Mouse (Mus musculus) urinary bladder, postnatal 4 days (tissue): Measurements from ENCODE around the gene Krt28.

Experiments
- DNase-seq, 2 experiments: peaks; one replicate each; pipeline ENCODE4 v3.0.0; 2021 to 2022; ENCODE audit warnings: low spot score in 2 of 2

Gene Krt28

DNA sequence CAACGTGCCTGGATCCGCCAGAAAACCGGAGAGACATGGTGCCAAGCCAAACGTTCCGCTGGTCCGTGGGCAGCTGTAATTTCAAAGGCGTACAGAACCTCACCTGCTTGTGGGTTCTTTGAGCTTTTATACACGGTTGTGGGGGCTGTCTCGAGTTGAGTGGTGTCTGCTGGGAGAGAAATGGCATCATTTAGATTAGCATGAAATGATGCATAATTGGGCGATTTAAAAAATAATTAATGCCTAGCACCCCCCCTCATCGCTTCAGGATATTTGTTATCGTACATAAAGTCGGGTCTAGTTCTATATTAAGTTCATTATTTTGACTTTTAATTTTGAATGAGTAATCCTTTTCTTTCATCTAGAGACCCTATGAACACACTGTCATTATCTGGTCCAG lies at the start of gene Krt28:
Krt28 (minus strand) TSS at position 101 of the 400 bp plus-strand sequence.
- DNase-seq: no peak

DNA sequence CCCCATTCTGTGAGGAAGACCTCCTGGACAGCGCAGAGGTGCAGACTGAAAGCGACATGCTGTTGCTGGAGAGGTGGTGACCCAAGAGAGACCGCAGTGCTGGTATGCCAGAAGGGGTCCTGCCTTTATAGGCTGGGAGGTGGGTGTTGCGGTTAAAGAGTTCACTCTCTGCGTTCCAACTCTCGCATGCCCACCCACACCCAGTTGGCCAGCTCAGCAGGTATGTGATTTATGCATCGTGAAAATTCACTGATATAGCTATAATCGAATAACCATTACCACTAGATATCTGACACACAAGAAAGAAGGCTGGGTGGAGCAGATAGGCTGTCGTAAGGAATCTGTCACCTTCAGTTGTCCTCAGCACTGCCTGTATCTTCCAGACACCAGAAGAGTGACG lies 47.5 kb upstream of the Krt28 start, which contains the start of gene Krt12:
Krt12 (minus strand) TSS at position 101 of the 400 bp plus-strand sequence.
- no peak for DNase-seq

DNA sequence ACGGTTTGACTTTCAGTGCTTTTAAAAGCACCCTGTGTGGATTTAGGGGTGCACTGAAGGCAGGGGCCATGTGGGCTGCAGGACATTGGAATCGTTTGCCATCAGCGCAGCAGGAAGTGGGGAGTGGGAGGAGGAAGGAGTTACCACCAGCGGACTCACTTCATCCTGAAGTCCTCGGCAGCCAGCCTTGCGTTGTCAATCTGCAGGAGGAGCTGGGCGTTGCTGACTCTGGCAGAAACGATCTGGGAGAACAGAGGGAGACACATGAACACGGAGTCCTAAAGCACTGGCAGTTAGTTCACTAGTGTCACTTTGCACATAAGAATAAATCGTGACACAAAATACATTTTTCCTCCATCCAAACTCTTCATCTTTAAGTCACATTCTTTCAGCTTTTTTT lies 45.9 kb upstream of the Krt28 start:
- DNase-seq: no peak

DNA sequence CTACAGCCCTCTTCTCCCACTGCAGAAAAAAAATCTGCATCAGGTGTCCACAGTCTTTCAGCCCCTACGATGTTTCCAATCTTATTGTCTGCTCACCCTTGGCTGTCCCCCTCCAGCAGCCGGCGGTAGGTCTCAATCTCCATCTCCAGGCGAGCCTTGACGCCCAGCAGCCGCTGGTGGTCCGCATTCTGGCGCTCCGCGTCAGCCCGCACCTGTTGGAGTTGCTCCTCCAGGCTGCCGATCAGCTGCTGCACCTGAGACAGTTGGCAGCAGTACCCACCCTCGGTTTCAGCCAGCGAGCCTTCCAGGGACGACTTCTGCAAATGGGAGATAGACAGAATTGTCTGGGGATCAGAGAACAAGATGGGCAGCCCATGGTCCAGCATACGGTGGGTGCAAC lies 43.1 kb upstream of the Krt28 start:
- no peak for DNase-seq

DNA sequence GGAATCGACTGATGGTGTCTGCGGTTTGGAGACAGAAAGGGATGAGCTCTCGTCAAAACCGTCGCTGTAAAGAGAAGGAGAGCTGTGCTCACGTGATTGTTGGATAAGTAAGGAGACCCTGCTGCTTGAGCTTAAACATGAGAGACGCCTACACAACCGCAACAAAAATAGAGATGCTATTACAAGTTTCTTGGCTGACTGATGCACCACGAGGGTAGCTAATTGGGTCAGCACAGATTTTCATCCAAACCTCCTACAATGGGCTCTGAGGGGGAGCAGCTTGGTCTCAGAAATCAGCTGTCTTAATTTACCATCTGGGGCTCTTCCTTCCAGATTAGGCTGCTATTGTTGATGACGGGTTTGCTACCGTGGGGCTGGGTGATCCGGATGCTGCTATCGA lies 42.2 kb upstream of the Krt28 start:
- DNase-seq: no peak

DNA sequence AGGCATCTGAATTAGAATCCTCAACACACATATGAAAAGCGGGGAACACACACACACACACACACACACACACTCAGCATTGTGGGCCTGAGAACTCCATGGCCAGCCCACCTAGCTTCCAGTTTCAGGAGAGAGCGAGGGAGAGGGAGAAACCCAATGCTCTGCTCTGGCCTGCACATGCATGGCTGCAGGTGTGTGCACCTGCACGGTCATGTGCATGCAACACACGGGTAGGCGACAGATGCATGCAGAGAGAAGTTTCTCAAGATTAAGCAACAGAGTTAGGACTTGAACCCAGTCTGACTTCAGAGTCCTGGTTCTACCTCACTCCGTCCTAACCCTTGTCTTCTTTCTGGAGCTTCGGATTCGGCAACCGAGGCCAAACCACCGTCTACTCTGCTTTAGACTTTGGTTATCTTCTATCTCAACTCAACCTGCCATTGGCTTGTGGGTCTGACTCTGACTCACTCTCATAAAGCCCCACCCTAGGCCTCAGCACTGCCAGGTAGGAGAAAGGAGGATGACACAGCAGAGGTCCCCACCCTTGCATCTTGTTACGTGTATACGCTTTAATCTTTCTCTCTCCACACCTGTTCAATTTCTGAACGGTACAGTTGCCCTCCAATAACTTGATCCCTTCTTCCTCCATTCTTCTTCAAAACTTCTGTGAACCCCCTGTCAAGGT lies 39.9 kb upstream of the Krt28 start:
- no peak for DNase-seq

DNA sequence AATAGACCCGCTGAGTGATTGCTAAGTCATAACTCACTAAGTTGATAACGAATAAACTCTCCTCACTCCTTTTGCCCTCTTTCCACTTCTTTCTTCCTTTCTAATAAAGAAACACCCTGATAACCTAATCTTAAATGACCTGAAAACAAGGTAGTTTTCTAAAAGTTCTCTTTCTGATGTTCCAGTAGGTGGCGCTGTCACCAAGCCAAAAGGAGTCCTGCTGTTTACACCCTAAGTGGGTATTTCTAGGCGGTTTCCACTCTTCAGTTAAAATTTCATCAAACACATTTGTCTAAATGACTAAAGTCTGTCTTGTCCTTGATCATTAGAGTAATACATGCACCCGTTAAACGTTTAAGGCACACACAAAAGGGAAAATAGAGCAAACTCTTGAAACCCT lies 38.5 kb upstream of the Krt28 start:
- no peak for DNase-seq

DNA sequence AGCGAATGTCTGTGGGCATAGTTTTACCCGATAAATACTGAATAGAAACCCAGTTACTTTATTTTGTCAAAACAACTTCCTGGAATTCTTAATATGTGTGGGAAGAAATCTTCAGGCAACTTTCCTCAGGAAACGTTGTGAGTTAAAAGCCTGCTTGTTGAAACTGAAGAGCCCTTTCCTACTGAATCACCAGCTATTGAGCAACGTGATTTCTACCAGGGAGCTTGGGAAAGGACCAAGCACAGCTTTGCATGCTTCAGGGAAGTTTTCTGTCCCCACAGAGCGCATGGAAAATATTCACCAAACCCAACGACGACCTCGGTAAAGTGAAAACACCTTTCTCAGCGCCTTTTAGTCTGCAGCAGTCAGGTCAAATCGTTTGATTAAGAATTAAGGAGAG lies 31.5 kb upstream of the Krt28 start:
- no peak for DNase-seq

DNA sequence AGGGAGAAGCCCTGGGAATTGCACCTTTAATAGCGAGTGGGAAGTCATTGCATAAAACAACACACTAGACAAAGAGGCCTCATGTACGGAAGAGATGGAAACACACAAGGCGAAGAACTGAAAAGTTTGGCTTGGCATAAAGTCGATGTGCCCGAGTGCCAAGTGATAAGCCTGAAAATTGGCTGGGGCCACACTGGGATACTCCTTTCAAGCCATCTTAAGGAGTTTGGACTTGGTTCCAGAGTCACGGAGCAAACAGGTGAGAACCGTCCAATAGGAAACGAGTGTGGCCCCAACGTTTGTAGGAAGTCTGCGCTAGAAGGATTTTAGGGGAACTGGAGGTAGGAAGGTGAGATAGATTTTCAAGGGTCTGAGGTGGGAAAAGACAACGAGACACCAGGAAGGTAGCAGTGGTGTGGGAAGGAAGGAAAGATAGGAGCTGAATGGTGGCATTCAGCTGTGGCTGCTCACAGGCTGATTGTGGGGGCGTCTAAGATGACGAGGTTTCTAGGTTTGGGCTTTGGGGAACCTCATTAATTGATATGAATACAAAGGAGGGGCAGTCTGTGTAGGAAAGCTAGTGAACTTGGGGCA lies 25.4 kb upstream of the Krt28 start:
- no peak for DNase-seq

DNA sequence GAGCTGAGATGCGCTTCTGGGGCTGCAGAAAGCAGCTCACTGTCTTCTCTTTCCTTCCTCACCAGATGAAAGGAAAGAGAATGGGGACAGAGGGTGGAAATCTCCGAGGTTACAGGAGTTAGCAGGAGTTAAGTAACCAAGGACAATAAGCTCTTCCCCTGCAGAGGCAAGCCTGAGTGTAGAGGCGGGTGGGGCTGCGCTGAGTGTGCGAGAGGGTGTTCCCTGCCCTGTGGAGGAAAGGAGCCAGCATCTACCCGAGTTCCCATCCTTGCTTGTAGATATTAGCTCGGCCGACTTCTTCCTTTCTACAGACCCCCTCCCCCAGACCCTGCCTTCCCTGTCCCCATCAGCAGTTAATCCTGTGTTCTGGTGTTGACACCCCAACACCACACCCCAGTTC lies 24.1 kb upstream of the Krt28 start:
- DNase-seq: no peak

DNA sequence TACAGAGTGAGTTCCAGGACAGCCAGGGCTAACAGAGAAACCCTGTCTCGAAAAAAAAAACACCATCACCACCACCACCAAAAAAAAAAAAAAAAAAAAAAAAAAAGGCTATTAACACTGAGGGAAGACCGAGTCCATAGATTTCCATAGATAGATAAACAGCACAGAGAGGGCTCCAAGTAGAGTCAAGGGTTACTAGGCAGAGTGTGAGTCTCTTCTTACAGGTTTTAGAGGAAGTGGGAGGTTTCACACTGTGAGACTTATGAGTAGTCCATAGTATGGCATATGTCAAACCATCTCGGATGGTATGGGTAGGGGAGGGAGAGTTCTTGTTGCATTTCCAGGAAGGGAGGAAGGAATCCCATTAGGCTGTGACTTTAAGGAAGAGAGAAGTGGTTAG lies 23.4 kb upstream of the Krt28 start:
- no peak for DNase-seq

DNA sequence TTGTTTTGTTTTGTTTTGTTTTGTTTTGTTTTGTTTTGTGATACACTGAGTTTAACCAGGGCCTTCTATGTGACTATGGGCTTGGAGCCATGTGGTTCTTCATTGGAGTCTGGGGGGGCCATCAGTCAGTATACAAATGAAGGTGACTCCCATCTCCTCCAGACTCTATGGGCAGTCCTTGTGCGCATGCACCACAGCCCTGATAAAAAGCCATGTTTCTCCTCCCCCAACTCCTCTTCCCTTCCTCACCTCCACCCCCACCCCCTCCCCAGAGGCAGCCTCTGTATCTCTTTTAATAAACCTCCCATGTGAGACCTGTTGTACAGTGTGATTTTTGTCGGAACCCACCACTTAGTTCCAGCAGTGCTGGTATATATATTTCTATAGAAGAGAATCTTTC lies 22.0 kb upstream of the Krt28 start:
- DNase-seq: no peak

DNA sequence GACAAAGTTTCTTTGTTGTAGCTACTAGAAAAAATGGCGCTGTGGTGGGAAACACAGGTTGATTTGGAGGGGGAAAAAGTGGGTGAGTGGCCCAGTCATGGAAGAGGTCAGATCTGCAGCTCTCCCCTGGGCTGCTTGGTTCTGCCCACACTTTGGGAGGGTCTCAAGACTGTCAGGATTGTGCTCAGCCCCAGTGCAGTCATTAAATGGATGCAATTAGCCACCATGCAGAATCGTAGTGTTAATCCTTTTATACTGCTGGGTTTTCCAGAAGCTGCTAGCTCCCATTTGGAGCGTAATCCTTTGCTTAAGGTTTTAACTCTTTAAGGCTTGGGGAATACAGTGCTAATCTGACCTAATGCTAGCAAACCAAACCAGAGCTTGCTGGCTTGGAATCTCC lies 21.3 kb upstream of the Krt28 start:
- no peak for DNase-seq

DNA sequence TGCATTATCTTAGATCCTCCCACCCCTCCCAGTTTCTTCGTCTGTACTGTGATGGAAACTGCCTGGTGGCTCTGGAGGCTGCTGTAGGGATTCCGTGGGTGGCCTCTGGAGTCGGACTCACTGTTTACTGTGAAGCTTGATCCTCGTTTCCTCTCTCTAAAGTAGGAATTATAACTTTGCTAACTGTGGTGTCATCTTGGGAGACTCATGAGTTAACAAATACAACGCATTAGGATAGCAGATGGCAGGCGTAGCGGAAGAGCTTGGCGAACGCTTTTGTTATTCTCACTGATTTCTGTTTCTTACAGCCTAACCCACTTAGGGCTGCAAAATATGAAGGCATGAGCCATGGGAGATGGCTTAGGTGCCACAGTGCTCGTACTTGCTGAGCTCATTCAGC lies 17.8 kb upstream of the Krt28 start:
- DNase-seq: no peak

DNA sequence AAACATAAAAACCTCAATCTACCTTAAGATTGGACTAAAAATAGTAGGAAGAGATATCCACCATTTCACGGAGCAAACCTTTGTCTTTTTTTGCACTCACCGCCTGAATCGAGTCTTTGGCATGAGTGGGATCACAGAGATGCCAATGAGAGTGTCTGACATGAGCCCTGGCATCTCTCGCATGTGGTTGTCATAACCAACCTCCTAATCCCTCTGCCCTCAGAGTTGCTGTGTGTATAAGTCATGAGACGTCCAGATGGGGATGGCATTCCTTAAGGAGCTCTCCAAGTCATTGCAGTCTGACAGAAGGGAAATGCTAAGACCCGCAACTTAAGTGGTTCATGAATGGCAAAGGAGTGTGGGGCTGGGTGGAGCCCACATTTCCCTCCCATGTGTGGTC lies 16.7 kb upstream of the Krt28 start:
- no peak for DNase-seq

DNA sequence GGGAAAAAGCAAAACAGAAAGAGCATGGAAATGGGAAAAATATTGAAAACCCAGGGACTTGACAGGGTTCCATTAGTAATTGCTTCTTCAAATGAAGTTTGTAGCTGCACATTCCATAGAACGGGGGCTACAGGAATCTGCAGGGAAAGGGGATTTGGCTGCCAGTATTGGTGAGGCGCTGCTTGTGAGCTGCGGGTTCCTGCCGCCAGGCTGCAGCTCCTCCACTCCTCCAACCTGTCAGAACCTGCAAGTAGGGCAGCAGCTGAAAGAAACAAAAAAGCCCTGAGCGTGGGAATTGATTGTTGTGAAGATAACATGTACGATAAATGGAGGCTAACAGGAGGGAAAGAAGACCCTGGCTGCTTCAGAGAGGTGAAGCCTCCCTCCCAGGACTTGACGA lies 16.2 kb upstream of the Krt28 start:
- DNase-seq: no peak

DNA sequence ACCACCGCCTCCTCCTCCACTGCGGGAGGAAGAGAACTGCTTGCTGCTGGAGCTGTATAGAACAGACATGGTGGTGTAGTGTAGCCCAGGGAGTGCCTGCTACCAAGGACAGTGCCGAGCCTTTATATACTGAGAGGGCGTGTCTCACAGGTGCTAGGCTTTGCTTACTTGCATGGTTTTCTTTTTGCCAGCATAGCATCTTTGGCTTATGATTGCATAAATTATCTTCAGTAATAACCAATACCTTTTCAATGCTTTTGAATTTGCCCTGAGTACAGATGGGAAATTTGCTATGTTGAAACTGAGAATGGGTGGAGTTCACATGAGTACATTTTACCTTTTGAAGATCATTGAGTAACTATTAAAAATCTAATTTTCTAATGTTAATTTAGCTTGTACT lies 14.6 kb upstream of the Krt28 start, which contains the start of gene Krt10:
Krt10 (minus strand) TSS at position 101 of the 400 bp plus-strand sequence.
- DNase-seq: no peak

DNA sequence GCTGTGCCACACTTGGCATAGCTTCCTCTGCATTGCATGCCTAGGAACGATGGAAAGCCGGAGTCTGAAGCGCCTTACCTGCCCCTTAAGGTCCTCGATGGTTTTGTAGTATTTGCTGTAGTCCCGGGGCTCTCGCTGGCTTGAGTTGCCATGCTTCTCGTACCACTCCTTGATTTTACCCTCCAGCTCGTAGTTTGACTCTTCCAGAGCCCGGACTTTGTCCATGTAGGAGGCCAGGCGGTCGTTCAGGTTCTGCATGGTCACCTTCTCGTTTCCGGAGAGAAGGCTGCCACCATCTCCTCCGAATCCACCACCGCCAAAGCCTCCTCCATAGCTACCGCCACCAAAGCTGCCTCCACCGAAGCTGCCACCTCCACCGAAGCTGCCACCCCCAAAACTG lies 14.0 kb upstream of the Krt28 start:
- no peak for DNase-seq

DNA sequence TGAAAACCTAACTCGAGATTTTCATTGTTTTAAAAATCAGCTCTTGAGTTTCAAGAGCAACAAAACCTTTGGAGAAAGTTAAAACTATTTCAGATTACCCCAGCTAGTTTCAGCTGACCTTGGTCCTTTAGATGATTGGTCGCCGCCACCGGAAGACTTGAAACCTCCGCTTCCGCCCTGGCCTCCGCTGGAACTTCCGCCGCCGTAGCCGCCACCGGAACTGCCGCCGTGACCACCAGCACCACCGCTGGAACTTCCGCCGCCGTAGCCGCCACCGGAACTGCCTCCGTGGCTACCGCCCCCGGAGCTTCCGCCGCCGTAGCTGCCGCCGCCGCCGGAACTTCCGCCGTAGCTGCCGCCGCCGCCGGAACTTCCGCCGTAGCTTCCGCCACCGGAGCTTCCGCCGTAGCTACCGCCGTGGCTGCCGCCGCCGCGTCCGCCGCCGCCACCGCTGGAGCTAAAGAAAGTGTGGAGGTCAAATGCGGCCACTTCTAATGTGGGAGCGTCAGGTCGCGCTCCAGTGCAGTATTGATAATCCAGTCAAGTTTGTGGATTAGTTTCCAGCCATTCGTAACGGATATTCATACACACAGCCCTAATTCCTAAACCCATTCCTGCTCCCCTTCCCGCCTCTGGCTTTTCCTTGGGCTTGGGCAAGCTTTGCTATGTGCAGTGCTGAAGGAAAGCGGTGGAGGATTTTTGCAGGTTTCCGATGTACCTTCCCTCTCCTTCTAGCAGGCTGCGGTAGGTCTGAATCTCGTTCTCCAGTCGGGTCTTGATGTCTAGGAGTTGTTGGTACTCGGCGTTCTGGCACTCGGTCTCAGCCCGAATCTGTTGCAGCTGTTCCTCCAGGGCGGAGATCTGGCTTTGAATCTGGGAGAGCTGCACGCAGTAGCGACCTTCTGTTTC lies 11.4 kb upstream of the Krt28 start:
- peak; percentile 86 to 87 for DNase-seq

DNA sequence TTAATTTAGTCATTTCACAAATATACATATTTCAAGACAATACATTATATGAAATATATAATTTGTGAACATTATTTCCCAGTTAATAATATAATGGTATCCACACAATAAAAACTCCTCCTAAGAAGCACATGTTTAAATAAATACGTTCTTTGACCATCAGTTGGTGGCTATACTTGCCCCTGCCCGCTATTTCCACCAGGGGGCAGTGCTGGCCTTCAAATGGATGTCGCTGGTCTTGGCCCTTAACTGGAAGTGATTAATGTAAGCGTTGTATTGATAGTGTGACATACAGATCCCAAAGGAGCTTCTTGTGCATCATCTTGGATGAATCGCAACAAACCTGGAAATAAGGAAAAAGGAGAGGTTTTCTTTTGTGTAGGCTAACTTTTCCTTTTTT lies 4.9 kb upstream of the Krt28 start:
- peak; percentile 54 to 80 for DNase-seq

DNA sequence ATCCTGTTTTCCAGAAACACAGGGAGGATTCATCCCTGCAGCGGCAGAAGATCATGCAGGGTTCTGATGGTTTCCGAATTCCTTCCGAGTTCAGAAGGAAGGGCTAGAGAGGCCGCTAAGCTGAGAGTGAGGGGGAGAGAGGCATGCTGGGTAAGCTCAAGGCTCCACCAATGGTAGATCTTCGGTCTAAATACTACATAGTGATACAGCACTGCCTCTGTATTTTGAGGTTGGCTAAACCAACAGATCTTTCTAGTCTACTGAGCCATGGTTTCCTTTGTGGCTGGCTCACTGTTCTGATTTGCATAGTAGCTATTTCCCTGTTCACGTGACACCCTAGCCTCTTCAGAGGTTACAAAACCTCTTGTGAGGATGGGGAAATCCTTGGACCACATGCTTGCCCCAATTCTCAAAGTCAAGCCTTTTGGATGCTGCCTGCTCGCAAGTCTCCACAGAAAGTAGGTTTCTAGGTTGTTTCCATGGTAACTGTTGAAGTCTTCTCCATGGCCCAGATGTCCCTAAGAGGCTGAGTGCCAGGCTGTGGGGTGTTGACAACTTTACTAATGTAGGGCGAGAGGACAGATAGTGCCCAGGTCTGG lies 4.8 kb downstream of the Krt28 start:
- DNase-seq: no peak

DNA sequence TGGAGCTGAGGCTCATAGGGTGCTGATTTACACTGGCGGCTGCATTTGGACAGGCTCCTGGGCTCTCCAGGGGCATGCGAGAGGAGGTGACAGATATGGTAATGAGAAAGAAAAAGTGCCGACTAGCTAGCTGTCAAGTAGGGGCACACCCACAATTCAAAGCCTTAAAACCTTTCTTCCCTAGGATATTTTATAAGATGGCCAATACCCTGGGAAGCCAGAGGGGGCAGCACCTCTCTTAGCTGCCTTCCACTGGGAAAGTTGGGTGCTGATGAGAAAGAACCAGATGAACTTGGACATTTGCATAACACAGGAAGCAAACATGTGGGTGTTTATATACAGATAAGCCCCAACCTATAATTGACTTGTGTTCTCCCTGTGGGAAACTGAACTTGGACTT lies 5.5 kb downstream of the Krt28 start:
- DNase-seq: no peak
